Mouse (Mus musculus): ENCODE measurements around the gene Zbtb38.
"Not testable (repeated sequence)": the region's sequence is repeated elsewhere in the genome, so short reads cannot be mapped to it uniquely, and the experiment has no call there.

The Zbtb38 gene

GRCm38 (mm10) chr9:96676671-96677070 is 76.0 kb downstream of the Zbtb38 start:
- no peak for DNase-seq

- DNase-seq: no peak
Observed at GRCm38 (mm10) chr9:96675763-96676640, 76.6 kb downstream of the Zbtb38 start.

DNA sequence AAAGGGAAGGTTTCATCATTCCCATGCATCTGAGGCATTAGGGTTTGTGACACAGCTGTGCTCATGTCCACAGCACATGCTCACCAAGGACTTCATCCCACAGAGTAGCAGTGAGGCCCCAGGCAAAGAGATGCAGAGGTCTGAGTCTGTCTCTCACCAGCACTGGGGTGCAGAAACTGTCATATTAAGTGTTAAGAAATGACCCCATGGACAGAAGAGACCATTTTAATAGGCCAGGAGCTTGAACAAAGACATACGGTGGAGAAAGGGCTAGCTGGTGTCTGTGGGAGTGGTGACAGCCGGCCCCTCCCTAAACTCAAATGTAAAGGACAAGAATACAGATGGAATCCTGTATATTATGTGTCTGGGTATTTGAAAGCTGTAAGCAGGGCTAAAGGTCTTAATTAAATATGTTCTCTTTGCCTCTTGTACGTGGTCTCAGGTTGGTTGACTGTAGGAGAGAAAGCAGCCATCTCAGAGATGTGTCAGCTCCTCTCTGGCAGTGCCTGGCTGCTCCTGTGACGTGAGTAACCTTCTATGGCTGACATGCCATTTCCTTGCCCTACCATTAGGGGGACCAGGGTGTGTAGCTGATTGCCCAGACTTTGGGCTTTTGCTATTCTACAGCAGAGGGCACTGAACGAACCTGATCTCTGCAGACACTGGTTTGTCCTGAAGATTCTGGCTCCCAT is 77.4 kb downstream of the Zbtb38 start:
- peak; percentile 43 to 61 for DNase-seq

- no peak for DNase-seq
Observed at GRCm38 (mm10) chr9:96674301-96674700, 78.3 kb downstream of the Zbtb38 start.

GRCm38 (mm10) chr9:96672466-96672865 is 80.2 kb downstream of the Zbtb38 start:
- no peak for DNase-seq

GRCm38 (mm10) chr9:96671249-96671648 is 81.4 kb downstream of the Zbtb38 start:
- DNase-seq: no peak

GRCm38 (mm10) chr9:96669877-96670276 is 82.8 kb downstream of the Zbtb38 start:
- peak; percentile 94 to 95 for DNase-seq

DNA sequence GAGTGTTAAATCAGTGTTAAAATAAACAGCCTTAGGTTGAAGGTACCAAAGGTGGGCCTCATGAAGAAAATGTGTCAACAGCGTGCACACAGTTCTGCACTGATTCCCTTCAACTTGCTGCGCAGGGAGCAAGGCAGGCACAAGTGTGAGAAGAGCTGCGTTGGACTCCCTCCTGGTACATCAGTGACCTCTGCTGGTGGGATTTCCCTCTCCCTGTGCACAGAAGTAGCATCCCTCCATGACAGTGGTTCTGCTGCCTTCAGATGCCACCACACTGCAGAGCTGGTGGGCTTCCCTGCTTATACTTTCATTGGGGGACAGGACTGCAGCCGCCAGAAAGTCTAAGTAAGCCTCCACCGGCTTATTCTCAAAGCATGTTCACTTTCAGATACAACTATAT is 84.0 kb downstream of the Zbtb38 start:
- peak; percentile 32 to 39 for DNase-seq

DNA sequence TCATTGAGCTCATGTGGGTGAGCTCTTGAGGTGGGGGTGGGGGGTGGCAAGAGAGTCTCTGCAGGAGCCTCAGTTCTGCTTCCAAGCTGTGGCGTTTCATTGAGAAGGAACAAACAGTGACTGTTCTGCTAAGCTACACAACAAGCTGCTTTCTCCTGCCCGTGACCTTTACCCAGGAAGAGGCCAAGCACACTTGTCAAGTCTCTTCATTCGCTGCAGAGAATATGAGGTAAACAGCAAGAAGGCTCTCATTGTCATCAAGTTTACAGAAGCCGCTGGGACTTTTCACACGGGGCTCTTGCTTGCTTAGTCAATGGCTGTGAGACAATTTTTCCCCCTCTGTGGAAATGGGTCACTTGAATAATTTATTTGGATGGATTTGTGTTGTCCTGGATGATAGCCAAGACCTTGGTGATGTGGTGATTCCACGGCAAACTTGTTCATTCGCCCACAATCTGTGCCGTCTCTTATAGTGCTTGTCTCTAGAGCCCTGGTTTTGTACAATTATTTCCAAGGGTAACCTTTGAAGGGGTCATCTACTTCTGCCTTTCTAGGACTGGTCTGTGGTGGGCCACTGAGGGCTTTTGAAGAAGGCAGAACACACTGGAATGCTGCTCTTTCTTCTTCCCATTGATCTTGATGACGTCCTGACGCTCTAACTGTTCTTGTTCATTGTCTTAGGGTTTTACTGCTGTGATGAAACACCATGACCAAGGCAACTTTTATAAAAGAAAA is 92.0 kb downstream of the Zbtb38 start:
- no peak for DNase-seq

DNA sequence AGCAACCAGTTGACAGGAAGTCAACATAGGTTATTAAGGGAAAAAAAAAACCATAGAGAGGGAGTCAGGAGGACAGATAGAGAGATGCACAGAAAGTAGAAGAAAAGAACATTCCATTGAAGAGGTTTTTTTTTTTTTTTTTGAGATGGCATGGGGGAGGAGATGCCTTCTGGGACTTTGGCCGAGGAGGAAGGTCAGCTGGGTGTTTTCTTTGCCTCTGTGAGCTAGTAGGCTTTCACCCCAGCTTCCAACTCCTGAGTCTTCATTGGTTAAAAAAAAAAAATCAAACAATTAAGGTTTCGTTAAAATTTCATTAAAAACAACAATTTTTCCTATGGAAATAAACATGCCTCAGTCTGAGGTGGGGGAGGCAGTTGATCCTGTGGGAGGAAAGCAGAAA is 92.8 kb downstream of the Zbtb38 start:
- no peak for DNase-seq

DNA sequence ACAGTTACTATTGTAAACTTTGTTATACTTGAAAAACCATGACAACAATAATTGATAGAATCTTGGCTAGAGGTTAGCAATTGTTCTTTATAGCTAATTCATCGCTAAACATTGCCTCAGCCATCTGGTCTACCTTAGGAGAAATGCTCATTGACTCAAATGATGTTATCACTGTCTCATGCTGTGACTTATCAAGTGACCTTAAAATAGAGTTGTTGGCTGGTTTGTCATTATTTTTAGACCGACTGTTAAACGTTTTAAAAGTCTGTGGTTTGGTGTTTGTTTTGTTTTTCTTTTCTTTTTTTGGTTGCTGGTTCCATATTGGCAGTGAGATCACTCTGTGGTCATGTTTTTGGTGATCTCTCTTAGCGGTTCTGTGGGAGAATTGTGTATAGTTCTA is 99.1 kb downstream of the Zbtb38 start:
- DNase-seq: no peak

DNA sequence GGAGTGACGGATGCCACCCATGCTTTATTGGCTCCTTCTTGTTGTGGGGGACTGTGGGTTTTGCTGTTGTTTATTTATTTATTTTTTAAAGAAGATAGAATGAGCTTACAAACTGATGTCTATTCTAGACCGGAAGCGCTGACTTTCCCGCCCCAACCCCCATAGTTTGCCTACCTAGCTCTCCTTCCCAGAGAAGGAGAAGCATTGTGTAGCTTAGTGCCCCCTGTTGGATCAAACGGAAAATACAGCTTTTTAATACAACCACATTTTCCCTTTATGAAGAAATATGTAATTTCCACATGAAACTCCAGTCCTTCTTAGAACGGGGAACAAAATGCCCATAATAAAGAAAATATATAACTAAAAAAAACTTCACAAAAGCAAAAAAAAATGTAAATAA is 99.9 kb downstream of the Zbtb38 start:
- DNase-seq: no peak

DNA sequence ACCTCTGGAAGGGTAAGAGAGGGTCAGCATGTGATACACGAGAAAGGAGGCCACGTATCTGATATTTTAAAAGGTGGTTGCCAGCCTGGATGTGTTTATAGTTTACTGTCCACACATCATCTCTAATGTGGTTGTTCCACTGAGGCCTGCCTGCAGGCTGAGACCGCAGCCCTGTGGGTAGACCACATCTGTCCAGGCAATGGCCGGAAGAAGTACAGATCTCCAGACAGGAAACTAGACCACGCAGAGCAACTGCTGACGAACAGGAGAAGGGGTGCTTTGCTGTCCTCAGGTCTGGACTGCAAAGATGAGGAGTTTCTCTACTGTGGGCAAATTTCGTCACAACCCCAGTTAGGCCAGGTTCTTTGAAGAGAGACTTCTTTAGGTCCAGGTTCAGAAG is 101.8 kb downstream of the Zbtb38 start:
- no peak for DNase-seq

DNA sequence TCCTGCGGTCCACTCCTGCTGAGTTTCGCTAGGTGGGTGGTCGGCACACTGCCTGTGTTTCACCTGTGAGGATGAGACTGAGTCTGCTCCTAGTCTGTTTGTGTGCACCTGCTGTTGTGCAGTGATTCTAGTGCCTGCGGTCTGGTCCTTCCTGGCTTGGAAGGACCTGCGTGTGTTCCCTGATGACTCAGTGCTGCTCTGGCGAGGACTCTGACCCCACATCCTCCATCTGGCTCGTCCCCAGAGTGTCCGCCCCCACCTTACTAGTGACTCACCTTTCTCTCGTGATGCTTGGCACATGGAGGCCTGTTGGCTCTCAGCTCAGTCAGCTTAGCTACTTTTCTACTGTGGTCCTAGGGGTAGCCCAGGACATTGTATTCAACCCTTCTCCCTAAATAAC is 102.7 kb downstream of the Zbtb38 start:
- no peak for DNase-seq

DNA sequence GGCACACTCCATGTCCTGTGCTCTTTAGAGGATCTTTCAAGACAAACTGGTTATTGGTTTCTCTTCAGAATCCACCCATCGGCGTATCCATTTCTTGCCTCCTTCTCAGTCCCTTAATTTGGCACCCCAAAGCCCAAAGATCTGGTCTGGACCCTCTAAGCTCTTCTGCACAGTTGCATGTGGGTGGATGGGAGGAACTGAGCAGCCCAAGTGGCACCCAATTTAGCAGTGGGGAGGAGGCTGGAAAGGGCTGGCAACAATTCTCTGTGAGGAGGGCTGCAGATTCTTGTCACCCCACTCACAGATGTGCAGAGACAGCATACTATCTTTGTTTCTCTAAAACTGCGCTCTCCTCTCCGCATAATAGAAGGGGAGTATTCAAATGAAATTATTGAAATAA is 103.3 kb downstream of the Zbtb38 start:
- no peak for DNase-seq

GRCm38 (mm10) chr9:96646668-96647295 is 105.8 kb downstream of the Zbtb38 start:
- no peak for DNase-seq

DNA sequence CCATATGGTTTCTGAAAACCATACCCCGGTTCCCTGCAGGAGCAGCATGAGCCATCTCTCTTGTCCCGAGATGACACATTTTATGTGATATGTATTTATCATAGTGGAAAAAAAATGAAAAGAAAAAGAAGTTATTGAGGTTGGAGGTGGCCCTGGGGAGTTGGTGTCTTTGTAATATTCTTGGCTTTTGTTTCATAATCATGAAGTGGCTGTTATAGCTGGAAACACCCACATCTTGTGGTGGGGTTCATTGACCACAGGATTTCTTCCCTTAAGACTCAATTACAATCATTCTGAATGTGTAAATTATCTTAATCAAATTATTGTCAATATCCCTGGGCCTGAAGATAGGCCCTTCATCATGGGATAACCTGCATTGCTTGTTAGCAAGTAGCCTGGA is 107.8 kb downstream of the Zbtb38 start:
- no peak for DNase-seq

- not testable (repeated sequence) for DNase-seq
Observed at GRCm38 (mm10) chr9:96644002-96644401, 108.6 kb downstream of the Zbtb38 start.

- no peak for DNase-seq
Observed at GRCm38 (mm10) chr9:96639451-96639850, 113.2 kb downstream of the Zbtb38 start.

GRCm38 (mm10) chr9:96638508-96638907 is 114.1 kb downstream of the Zbtb38 start:
- no peak for DNase-seq

GRCm38 (mm10) chr9:96637157-96637548 is 115.5 kb downstream of the Zbtb38 start:
- DNase-seq: no peak

GRCm38 (mm10) chr9:96636423-96637156 is 116.0 kb downstream of the Zbtb38 start:
- no peak for DNase-seq

Data from thymus, adult 18-20 months (tissue).